Mouse (Mus musculus) midbrain, embryonic 15.5 days (tissue): ENCODE measurements around the gene Lamc2. TPM values are rescaled to one million over a fixed set of nuclear protein-coding genes. Genes with fewer than 3 reads are reported as not detected.

Source experiments
- ATAC-seq: fragments of 200-750 bp; cut with Nextera tagmentation; replicated peaks from 2 replicates; pipeline ENCODE4 v1.8.0; 2017; ENCODE audit warnings: moderate TSS enrichment
- H3K27ac ChIP-seq: fragments of 300-500 bp; sonication (generic); 2 replicates; pipeline ENCODE4 v1.5.1; 2015; ENCODE audit warnings: mild to moderate bottlenecking, inconsistent platforms
- H3K27me3 ChIP-seq: fragments of 300-500 bp; sonication (generic); replicated peaks from 2 replicates; pipeline ENCODE4 v1.6.1; 2015; ENCODE audit warnings: inconsistent platforms
- H3K36me3 ChIP-seq: fragments of 300-500 bp; sonication (generic); replicated peaks from 2 replicates; pipeline ENCODE4 v1.6.1; 2015; ENCODE audit warnings: inconsistent platforms
- H3K4me1 ChIP-seq: fragments of 300-500 bp; sonication (generic); 2 replicates; pipeline ENCODE4 v1.6.1; 2015; ENCODE audit warnings: inconsistent platforms
- H3K4me2 ChIP-seq: fragments of 300-500 bp; sonication (generic); 2 replicates; pipeline ENCODE4 v1.6.1; 2015; ENCODE audit warnings: inconsistent platforms, mild to moderate bottlenecking, moderate library complexity
- H3K4me3 ChIP-seq: fragments of 300-500 bp; sonication (generic); 2 replicates; pipeline ENCODE4 v1.5.1; 2015; ENCODE audit warnings: mild to moderate bottlenecking, inconsistent platforms
- H3K9ac ChIP-seq: fragments of 300-500 bp; sonication (generic); 2 replicates; pipeline ENCODE4 v1.6.1; 2015; ENCODE audit warnings: mild to moderate bottlenecking, inconsistent platforms
- H3K9me3 ChIP-seq: fragments of 300-500 bp; sonication (generic); 2 replicates; pipeline ENCODE4 v1.6.1; 2016; ENCODE audit warnings: inconsistent platforms
- WGBS: fragments of 180-500 bp; shearing (Covaris S2); methylation state at CpG from one replicate; pipeline ENCODE4 v1.1.7; 2015; ENCODE audit warnings: mixed read lengths; 5-methylcytosine and 5-hydroxymethylcytosine counted together
- polyA plus RNA-seq: library from polyadenylated mRNA; unstranded; fragments of >200 nt; fragmentation: Nextera tagmentation; extraction: Ambion mirVana; gene quantifications from 2 replicates; pipeline ENCODE4 v1.2.1, GENCODE M21; 2015

Lamc2 gene
- polyA plus RNA-seq = 1.9 TPM in 2 replicates

DNA sequence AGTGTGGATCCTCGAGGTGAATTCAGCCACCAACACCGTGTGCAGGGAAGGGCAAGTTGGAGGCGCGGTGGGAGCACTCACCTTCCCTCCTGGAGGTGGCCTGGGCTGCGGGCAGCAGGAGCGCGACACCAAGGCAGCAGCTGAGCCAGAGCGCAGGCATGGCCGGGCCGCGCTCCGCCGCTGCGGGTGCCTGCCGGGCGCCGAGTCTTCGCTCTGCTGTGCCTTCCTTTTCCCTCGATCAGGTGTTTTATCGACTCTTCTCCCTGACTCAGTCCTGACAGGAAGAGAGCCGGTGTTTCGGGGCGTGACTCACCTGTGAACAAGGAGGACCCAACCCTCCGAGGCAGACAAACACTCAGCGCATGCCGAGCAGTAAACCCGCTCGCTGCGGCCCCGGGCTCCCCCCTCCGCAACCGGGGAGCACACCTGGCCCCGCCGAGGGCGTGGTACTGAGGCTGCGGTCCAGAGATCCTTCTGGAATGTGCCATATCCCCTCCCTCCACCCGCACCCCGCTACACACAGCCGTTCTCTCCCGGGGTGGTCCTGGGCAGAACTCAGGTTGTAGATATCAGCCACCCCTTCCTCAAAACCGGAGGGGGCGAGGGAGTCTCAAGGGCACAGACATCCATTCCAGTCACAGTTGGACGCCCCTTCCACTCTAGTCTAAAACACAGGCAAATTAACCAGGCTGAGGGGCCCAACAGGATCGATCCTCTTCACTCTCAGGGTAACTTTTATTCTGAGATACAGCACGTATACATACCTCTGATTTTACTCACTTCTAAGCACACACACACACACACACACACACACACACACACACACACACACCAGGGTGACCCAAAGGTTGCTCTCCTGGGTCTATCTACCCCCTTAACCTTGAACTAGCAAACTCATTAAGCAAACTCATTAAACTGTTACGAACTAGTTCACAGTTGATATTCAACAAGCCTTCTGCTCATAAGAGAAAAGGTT is at the start of gene Lamc2:
Gene Lamc2 (minus strand): TSS at position 620 of the 976 bp plus-strand sequence.
- Histone ChIP-seq H3K9ac (peak within 1 kb of the TSS; percentile 56), H3K36me3 (no peaks in the 10 kb centered on the region), H3K9me3 (no peaks in the 10 kb centered on the region), H3K4me3 (peak within 1 kb of the TSS; percentile 51), H3K27ac (no peak within 1 kb of the TSS), H3K27me3 (peaks cover 29% of the 10 kb centered on the region), H3K4me1 (peaks cover 12% of the 10 kb centered on the region), H3K4me2 (peak within 1 kb of the TSS; percentile 93)
- 4% methylated on average over 46 of the region's 46 CpGs for WGBS
- ATAC-seq = peak; percentile 80

GRCm38 (mm10) chr1:153235576-153235975 is 49.3 kb upstream of the Lamc2 start:
- no peak overlapping the region for H3K27ac ChIP-seq
- WGBS = 86% methylated on average over 4 of the region's 4 CpGs
- H3K4me1 ChIP-seq = no peaks in the 10 kb centered on the region
- no peak for ATAC-seq
- H3K4me3 ChIP-seq = no peak overlapping the region
- no peak overlapping the region for H3K4me2 ChIP-seq
- no peaks in the 10 kb centered on the region for H3K27me3 ChIP-seq
- no peaks in the 10 kb centered on the region for H3K9me3 ChIP-seq
- peaks cover 18% of the 10 kb centered on the region; the same call in 1 of the 2 replicates for H3K36me3 ChIP-seq
- no peak overlapping the region for H3K9ac ChIP-seq

- H3K4me1 ChIP-seq = no peaks in the 10 kb centered on the region
- WGBS = 95% methylated on average over 9 of the region's 9 CpGs
- H3K36me3 ChIP-seq = peaks cover 41% of the 10 kb centered on the region
- H3K9me3 ChIP-seq = no peaks in the 10 kb centered on the region
- no peaks in the 10 kb centered on the region for H3K27me3 ChIP-seq
- H3K4me3 ChIP-seq = no peak overlapping the region
- H3K9ac ChIP-seq = no peak overlapping the region
- no peak overlapping the region for H3K4me2 ChIP-seq
- H3K27ac ChIP-seq = no peak overlapping the region
- no peak for ATAC-seq
Measured at GRCm38 (mm10) chr1:153231681-153232080, 45.4 kb upstream of the Lamc2 start.

GRCm38 (mm10) chr1:153227916-153228315 is 41.7 kb upstream of the Lamc2 start:
- Histone ChIP-seq H3K4me3 (no peak overlapping the region), H3K4me2 (no peak overlapping the region), H3K36me3 (peaks cover 48% of the 10 kb centered on the region), H3K27me3 (no peaks in the 10 kb centered on the region), H3K27ac (no peak overlapping the region), H3K9ac (no peak overlapping the region), H3K9me3 (no peaks in the 10 kb centered on the region), H3K4me1 (no peaks in the 10 kb centered on the region)
- WGBS = 77% methylated on average over 4 of the region's 4 CpGs
- ATAC-seq = no peak

GRCm38 (mm10) chr1:153227096-153227495 is 40.8 kb upstream of the Lamc2 start:
- Histone ChIP-seq H3K4me2 (no peak overlapping the region), H3K4me3 (no peak overlapping the region), H3K9me3 (no peaks in the 10 kb centered on the region), H3K27ac (no peak overlapping the region), H3K36me3 (peaks cover 44% of the 10 kb centered on the region), H3K9ac (no peak overlapping the region), H3K4me1 (no peaks in the 10 kb centered on the region), H3K27me3 (no peaks in the 10 kb centered on the region)
- 87% methylated on average over 8 of the region's 8 CpGs for WGBS
- no peak for ATAC-seq

- Histone ChIP-seq H3K36me3 (peaks cover 41% of the 10 kb centered on the region), H3K4me1 (no peaks in the 10 kb centered on the region)
Measured at GRCm38 (mm10) chr1:153225786-153226725, 39.8 kb upstream of the Lamc2 start.

GRCm38 (mm10) chr1:153224331-153224730 is 38.1 kb upstream of the Lamc2 start:
- Histone ChIP-seq H3K27ac (no peak overlapping the region), H3K9me3 (no peaks in the 10 kb centered on the region), H3K4me2 (no peak overlapping the region), H3K27me3 (no peaks in the 10 kb centered on the region), H3K4me3 (no peak overlapping the region), H3K36me3 (peaks cover 31% of the 10 kb centered on the region), H3K9ac (no peak overlapping the region), H3K4me1 (no peaks in the 10 kb centered on the region)
- WGBS = 77% methylated on average over 5 of the region's 5 CpGs
- ATAC-seq = no peak

More at GRCm38 (mm10) chr1:153225786-153226725, 39.8 kb upstream of the Lamc2 start:
- H3K4me2 ChIP-seq = no peak overlapping the region
- WGBS = 90% methylated on average over 21 of the region's 21 CpGs
- no peak overlapping the region for H3K9ac ChIP-seq
- H3K27me3 ChIP-seq = no peaks in the 10 kb centered on the region
- H3K27ac ChIP-seq = no peak overlapping the region
- H3K4me3 ChIP-seq = no peak overlapping the region
- no peak for ATAC-seq
- H3K9me3 ChIP-seq = no peaks in the 10 kb centered on the region

DNA sequence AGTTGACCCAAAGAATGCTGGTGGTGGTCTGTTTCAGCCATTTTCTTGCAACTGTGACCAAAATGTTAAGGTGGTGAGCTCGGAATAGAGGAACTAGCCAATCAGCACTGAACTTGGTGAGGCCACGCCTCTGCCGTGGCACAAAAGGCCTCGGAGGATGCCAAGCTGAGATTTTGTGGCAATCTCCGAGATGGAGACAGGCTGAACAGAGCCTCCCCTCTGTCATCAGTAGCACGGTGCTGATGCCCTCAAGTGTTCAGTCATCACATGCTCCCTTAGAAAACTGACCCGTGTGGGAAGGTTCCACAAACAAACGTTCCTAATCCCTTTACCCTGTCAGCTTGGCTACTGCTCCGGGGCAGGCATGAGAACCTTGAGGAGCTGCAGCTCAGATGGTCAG is 33.1 kb upstream of the Lamc2 start:
- H3K4me3 ChIP-seq = no peak overlapping the region
- no peaks in the 10 kb centered on the region for H3K4me1 ChIP-seq
- H3K9me3 ChIP-seq = no peaks in the 10 kb centered on the region
- no peak overlapping the region for H3K9ac ChIP-seq
- H3K4me2 ChIP-seq = no peak overlapping the region
- 51% methylated on average over 9 of the region's 9 CpGs for WGBS
- ATAC-seq = no peak
- peaks cover 12% of the 10 kb centered on the region; the same call in 1 of the 2 replicates for H3K36me3 ChIP-seq
- H3K27ac ChIP-seq = no peak overlapping the region
- no peaks in the 10 kb centered on the region for H3K27me3 ChIP-seq

- 84% methylated on average over 4 of the region's 4 CpGs for WGBS
- H3K4me3 ChIP-seq = no peak overlapping the region
Measured at GRCm38 (mm10) chr1:153216516-153216915, 30.3 kb upstream of the Lamc2 start.

DNA sequence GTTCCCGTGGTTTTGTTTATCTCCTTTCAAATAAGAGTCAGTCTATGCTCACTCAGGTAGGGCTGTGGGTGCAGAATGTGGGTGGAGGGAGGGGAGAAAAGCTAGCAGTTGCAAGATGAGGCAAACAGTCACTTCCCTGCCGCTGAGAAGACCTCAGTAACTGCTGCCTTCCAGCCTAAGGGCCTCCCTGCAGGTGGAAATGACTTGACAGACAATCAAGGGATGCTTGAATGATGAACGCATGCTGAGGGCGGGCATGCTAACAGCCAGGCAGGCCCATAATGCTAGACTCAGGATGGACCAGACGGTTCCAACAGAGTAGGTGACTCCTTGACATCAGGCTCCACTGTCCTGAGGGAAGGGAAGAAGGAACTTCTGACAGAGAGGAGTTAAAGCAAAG is 29.4 kb upstream of the Lamc2 start:
- no peak overlapping the region for H3K4me3 ChIP-seq
- H3K4me1 ChIP-seq = no peaks in the 10 kb centered on the region
- no peaks in the 10 kb centered on the region for H3K9me3 ChIP-seq
- H3K27me3 ChIP-seq = no peaks in the 10 kb centered on the region
- 76% methylated on average over 5 of the region's 5 CpGs for WGBS
- no peak overlapping the region for H3K27ac ChIP-seq
- H3K9ac ChIP-seq = no peak overlapping the region
- no peak overlapping the region for H3K4me2 ChIP-seq
- ATAC-seq = no peak
- H3K36me3 ChIP-seq = no peaks in the 10 kb centered on the region; the same call in 1 of the 2 replicates

More at GRCm38 (mm10) chr1:153216516-153216915, 30.3 kb upstream of the Lamc2 start:
- H3K9ac ChIP-seq = no peak overlapping the region
- H3K9me3 ChIP-seq = no peaks in the 10 kb centered on the region
- no peak overlapping the region for H3K4me2 ChIP-seq
- no peak overlapping the region for H3K27ac ChIP-seq
- no peaks in the 10 kb centered on the region for H3K4me1 ChIP-seq
- H3K36me3 ChIP-seq = peaks cover 8% of the 10 kb centered on the region; the same call in 1 of the 2 replicates
- no peaks in the 10 kb centered on the region for H3K27me3 ChIP-seq
- no peak for ATAC-seq

GRCm38 (mm10) chr1:153210992-153211391 is 24.7 kb upstream of the Lamc2 start:
- H3K9me3 ChIP-seq = no peaks in the 10 kb centered on the region
- H3K27ac ChIP-seq = no peak overlapping the region
- ATAC-seq = no peak
- no peaks in the 10 kb centered on the region for H3K4me1 ChIP-seq
- no peaks in the 10 kb centered on the region for H3K27me3 ChIP-seq
- no peak overlapping the region for H3K4me3 ChIP-seq
- H3K9ac ChIP-seq = no peak overlapping the region
- WGBS = 62% methylated on average over 4 of the region's 4 CpGs
- H3K36me3 ChIP-seq = no peaks in the 10 kb centered on the region
- no peak overlapping the region for H3K4me2 ChIP-seq

- no peaks in the 10 kb centered on the region for H3K36me3 ChIP-seq
- no peak for ATAC-seq
- no peaks in the 10 kb centered on the region for H3K9me3 ChIP-seq
- no peaks in the 10 kb centered on the region for H3K27me3 ChIP-seq
- H3K4me3 ChIP-seq = no peak overlapping the region
- H3K4me2 ChIP-seq = no peak overlapping the region
- WGBS = 84% methylated on average over 2 of the region's 2 CpGs
- no peak overlapping the region for H3K9ac ChIP-seq
- no peaks in the 10 kb centered on the region for H3K4me1 ChIP-seq
- no peak overlapping the region for H3K27ac ChIP-seq
Measured at GRCm38 (mm10) chr1:153210198-153210597, 24.0 kb upstream of the Lamc2 start.
